Mouse (Mus musculus) erythroblast, adult 5-6 weeks (primary cell): Measurements from ENCODE around the gene Dpf3. TPM values are rescaled to one million over a fixed set of nuclear protein-coding genes. Genes with fewer than 3 reads are reported as not detected.

Source experiments
- ATAC-seq: replicated peaks from 2 replicates; pipeline ENCODE4 v1.8.0; 2016; ENCODE audit warnings: moderate number of reproducible peaks, mild to moderate bottlenecking, moderate TSS enrichment, inconsistent platforms; ENCODE audit not compliant: poor library complexity, low FRiP score, severe bottlenecking
- total RNA-seq, 2 experiments: library from RNA; stranded (forward) in 1 of 2; stranded (reverse) in 1 of 2; fragments of 150-400 nt in 1 of 2; fragments of 200-764, 138-1000 nt in 1 of 2; gene quantifications; 2 replicates each; pipeline versions ENCODE4 v1.2.3 to v1.2.4; 2015 to 2017; ENCODE audit warnings: low replicate concordance in 2 of 2

Gene Dpf3
- 29.2 and 45.1 TPM in 2 replicates for total RNA-seq (2015; ENCODE audit: low replicate concordance)
- 138 and 157 TPM in 2 replicates for total RNA-seq (2017; ENCODE audit: low replicate concordance)

DNA sequence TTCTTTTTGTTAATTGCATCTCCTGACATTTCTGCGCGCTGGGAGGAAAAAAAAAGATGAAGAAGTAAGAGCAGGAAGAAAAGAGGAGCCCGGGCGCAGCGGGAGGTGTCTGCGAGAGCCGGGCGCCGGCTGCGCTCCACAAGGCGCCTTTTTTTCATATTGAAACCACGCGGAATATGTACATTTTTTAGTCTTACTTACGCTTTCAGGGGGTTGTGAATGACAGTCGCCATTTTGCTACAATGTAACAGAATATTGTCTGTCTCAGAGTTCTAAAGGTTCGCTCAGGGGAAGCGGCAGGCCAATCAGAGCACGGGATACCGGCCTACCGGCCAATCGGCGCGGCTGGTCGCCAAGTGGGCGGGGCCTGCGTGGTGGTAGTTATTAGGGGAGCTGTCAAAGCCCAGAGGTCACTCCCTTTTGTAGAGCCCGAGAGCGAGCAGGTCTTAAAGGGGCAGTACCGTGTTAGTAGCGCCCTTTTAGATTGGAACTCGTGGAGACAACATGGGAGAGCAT, at the start of gene Dpf3:
Dpf3 (minus strand) TSS at position 241 of the 516 bp plus-strand sequence.
- peak; percentile 89 for ATAC-seq

DNA sequence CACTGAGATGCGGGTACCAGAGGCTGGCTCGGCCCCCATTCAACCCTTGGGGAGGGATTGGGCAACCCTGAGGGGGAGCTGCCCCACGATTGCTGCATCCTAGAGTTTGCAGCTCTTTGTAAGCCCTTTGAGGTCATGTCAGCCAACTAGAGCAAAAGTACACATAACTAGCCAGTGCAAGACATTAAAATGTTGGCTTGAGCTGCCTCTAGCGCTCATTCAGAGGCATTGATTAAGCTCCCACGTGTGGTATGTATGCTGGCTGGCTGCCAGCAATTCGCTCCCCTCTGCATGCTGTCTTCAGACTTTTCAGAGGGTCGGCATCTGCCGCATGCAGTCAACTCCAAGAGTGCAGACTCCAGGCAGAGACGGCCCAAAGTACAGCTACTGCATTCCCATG, 48.5 kb upstream of the Dpf3 start:
- ATAC-seq, result no peak

DNA sequence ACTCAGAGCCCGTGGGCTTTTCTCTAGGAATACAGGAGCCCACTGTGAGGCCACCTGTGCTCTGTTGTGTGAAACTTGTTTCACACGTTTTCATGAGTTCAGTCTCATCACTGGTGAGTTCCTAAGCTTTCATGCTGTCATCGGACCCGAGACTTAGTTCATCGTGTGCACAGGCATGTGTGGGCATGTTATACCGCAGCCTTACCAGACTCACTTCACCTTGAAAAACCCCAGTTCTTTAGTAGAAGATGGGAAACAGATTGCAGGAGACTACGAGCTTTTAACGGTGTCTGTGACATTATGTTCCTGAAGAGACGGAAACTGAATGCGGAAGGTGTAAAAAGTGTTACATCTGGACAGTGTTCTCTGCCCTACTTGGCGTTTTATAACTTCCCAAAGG, 47.9 kb upstream of the Dpf3 start:
- ATAC-seq, result no peak

DNA sequence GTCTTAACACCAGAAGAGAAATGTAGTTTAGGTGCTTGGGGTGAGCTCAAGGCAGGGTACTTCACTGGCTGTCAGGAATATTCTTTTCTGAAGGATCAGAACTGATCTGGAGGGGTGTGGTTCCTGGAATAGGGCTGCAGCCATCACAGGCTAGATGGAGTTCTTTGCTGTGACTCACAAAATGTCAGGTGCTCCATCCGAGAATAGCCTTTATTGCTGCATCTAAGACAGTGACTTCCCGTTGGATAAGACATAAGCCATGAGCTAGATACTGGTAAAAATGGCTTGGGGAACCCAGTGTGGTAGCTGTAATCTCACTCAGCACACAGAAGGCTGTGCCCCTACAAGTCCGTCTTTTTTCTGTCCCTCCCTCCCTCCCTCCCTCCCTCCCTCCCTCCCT, 46.7 kb upstream of the Dpf3 start:
- no peak for ATAC-seq

DNA sequence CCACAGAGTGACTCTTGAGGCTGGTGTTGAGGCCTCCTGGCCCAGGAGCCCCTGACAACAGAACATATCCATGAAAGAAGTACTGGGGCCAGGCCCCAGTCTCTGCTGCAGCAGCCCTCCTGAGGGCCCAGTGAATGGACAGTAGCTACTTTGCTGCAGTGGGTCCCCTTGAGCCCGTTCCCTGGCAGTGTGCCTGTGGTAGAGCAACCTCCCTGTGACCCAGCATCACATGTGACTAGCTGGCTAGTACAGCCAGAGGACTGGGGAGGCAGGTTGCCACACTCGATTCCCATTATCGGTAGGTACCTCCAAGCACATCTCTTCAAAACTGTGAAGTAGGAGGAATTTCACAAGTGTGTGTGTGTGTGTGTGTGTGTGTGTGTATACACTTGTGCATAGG, 45.5 kb upstream of the Dpf3 start:
- ATAC-seq, result no peak

DNA sequence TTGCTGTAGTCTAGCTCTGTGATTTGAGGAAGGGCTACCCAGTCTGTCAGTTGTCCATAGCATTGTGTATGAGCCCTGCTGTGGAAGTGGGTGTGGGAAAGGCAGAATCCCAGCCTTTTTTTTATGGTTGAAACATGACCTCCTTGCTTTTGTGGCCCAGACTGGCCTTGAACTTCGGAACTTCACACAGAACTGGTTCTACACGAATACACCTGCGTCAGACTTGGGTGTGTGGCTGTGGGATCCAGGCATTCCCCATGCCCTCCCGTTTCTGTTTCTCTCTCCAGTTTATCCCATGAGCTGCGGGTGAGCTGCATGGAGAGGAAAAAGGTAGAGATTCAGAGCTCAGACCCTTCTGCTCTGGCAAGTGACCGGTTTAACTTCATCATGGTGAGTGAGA, 44.5 kb upstream of the Dpf3 start:
- ATAC-seq, result no peak

DNA sequence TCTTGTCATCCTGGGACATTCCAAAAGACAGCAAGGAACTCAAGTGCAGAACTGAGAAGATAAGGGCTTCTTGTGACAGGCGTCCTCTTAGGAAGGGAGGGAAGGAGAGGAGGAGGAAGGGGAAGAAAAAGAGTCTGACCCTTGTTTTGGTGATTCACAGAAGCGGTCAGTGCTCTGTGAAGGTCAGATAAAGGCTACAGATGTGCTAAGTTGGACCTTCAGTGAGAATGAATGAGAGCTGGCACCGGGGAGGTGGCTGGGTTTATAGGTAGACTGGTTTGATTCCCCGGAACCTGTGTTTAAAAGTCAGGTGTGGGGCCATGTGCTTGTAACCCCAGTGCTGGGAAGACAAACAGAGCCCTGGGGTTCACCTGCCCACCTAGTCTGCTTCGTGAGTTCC, 41.1 kb upstream of the Dpf3 start:
- no peak for ATAC-seq

DNA sequence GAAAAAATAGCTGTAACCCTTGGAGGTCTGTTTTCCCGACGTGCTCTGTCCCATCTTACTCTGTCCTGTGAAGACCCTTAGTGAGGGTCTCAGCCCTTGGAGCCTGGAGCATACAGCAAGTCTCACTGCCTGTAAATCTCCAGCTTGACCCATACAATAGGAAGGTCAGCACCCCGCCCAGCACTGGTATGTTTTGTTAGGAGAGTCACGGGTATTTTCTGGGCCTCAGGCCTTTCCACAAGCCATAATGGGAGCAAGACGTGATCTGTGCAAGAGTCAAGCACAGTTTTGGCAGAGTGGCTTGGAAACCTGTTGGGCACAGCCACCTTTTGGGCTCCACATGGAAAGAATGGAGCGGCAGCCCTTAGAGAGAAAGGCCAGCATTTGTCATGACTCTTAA, 40.3 kb upstream of the Dpf3 start:
- ATAC-seq, result no peak

DNA sequence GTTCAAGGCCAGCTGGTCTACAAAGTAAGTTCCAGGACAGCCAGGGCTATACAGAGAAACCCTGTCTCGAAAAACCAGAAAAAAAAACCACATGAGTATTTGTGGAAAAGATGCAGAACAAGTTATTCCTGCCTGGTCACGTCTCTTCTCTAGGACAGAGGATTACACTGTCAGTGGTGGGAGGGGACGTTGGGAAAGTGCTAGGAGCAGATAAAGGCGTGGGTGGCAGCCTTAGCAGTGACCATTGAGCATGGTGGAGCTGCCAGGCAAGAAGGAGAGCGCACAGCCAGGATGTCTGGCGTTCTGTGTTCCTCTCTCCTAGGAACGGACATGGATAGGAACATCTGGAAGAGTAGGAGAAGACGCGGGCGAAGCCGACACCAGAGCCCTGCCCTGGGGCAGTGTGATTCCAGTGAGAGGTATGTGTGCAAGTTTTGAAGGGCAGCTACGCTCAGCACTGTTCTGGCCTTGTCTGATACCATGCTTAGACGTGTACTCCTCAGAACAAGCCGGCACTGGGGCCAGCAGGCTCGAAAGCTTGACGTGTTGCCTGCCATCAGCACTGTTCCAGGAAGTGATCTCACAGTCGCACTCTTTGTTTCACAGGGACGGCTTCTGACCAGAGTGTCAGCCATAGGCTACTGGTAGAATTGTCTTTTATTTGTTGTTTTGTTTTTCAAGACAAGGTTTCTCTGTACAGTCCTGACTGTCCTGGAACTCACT, 38.5 kb upstream of the Dpf3 start:
- no peak for ATAC-seq

DNA sequence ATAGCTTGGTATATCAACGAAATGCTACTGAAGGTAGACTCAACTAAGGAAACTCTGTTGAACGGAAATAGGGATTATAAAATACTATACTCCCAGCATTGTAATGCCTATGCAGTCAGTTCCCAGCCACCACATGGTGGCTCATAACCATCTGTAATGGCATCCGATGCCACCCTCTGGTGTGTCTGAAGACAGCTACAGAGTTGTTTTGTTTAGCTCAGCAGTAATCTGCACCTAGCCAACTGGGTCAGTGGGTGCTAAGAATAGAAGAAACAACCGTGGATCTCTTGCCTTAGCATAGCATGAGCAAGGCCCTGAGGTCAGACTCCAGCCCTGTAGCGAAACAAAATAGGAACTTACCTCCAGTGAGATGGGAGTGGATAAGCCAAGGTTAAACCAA, 36.8 kb upstream of the Dpf3 start:
- no peak for ATAC-seq

DNA sequence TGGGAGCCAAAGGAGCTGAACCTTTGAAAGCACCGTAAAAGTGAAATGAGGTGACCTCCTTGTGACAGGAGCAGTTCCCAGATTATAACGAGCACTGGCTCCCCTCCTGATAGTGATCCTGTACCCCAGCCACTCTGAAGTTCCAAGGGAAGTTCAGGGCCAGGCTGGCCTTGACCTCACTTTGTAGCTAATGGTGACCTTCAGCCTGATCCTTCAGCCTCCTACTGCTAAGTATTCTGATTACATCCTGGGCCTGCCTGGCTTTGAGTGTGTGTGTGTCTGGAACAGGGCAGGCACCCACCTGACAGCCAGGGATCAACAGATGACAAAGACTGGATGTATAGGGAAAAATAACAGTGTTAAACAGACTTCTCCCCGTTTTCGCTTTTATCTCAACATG, 36.4 kb upstream of the Dpf3 start:
- no peak for ATAC-seq

DNA sequence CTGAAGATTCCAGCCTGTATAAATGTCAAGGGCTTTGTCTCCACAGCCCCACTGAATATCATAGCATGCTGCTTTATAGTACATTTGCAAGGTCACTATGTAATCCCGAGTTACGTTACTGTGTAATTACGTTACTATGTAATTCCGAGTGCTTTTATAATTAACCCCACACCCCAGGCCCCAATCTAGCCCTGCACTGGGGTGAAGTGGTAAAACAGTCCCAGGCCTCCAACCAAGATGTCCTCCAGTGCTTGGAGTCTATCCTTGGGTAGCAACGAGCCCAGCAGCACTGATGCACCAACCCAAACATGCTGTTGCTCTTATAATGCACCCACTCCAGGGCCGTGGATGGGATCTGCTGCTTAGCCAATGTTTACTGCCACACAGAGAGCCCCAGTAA, 35.5 kb upstream of the Dpf3 start:
- no peak for ATAC-seq

DNA sequence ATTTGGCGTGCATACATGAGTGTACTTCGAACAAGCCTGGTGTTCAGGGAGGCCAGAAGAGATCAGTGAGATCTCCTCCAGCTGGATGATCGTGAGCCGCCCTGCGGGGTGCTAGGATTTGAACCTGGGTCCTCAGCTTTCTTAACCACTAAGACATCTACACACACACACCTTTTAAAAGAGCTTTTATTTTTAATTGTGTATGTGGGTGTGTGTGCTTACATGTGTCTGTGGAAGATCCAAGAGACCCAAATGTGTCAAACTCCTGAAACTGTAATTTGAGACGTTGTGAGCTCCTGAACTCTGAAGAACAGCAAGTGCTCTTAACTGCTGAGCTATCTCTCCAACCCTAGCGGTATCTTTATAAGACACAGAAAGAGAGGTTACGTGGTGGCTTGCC, 33.6 kb upstream of the Dpf3 start:
- no peak for ATAC-seq

DNA sequence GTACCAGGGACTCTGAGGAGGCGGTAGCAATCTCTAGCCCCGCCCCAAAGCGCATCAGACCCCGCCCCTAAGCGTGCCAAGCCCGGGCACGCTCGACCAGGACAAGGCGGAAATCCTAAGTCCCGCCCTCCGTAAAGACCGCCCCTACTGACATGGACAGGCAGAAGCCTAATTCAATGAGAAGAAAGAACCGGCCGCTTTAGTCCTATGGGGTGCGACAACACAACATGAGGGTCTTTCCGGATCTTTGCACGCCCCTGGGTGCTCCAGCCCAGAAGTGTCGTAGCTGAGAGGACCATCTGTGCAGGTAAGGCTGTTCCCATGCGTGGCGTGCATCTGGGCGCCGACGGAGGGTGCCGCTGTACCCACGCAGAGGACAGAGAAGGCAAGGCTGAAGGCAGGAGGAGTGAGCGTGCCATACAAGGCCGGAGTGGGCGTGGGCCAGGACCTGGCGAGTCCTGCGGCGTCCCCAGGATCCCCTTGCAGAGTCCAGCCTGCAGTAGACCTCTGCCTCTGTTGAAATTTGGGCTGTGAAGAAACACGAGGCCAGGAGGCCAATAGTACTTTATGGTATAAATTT, 32.9 kb upstream of the Dpf3 start, which contains the start of gene Dcaf4:
Dcaf4 (plus strand) TSS at position 156 of the 580 bp plus-strand sequence.
- peak; percentile 95 for ATAC-seq

DNA sequence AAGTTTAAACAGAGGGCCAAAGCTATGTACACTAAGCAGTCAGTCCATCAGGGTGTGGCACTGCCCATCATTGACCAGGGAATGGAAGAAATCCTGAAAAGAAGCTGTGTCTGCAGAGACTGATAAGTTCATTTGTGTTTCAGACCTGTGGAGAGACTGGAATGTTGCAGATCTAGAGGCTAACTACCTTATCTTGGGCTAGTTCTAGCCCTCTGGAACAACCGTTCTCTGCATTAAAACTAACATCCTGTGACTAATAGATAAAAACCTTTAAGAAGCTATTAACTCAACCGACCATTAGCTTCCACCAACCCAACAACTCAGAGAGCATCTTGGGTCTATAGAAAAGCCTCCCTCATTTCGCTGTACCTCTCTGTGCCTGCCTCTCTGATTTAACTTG, 30.1 kb upstream of the Dpf3 start:
- no peak for ATAC-seq

DNA sequence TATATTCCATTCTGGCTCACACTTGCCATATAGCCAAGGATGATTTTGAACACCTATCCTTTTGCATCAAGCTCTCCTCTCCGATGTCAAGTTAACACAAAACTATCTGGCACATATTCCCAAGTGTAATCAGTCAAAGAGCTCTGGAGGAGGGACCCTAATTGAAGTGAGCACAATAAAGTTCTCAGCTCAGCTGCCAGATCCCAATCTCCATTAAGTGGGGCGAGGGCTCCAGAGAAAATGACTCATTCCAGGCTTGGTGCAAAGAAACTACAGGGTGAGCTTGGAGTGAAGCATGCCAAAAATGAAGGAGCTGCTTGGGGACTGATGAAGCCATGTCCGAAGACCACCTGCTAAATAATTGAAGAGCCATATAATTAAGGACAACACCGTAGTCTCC, 26.7 kb upstream of the Dpf3 start:
- no peak for ATAC-seq

DNA sequence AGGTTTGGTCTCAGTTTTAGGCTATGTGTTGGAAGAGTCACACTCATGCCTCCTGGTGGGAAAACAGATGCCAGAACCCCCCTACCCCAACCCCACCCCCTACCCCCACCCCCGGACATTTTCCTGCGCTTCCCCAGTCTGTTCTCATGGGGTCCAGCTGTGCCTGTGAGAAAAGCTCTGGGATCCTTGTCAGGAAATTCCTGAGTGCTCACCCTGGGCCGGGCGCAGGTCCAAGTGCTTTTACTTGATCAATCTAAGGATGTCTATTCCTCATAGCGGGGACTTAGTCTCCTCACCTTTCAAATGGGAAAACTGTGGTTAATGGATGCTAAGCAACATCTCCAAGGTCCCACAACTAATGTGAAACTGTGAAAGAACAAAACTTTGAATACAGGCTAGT, 25.7 kb upstream of the Dpf3 start:
- ATAC-seq, result no peak

DNA sequence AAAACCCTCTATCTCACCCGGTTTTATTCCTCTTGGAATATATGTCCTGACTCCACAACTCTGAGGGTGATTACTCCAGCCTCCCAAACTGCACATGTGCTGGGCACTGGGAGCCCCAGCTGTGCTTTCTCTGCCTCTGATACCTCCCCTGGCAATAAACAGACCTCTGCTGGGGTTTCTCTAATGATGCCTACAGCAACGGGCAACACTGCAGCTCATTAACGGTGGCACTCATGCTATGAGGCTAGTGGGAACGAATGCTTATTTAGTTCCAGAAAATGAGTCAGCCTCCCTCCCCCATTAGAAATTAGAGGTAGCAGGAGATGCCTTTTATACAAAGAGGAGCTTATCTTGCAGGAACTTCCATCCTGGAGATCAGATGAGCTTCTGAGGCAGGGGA, 25.3 kb upstream of the Dpf3 start:
- no peak for ATAC-seq

DNA sequence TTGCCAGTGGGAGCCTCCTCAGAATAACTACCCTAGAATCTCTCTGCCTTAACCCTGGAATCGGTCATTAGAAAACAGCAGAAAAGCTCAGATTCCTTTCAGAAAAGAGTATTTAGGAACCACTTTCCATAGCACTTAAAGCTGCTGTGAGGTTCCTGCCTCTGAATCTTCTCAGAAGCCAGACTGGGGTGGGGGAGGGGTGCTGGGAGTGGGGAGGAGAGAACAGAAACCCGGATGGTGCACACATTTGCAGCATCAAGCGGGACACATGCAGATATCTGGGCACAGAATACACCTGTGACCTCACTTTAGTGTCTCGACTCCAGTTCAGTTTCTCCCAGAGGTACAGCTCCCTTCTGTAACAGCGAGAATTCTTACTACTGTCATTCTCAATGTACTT, 23.1 kb upstream of the Dpf3 start:
- ATAC-seq, result no peak

DNA sequence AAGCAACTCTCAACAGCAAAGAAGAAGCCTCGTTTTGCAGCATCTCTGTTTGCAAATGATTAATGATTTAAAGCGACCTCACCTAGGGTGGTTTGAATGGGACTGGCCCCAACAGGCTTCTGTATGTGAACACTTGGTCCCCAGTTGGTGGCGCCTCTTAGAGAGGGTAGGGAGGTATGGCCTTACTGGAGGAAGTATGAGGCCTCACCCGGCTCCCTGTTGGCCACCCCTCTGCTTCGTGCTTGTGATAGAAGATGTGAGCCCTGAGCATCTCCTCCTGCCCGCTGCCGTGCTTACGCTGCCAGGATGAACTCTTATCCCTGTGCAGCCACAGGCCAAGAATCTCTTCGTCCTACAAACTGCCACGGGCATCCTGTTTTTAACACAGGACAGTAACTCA, 19.0 kb upstream of the Dpf3 start:
- no peak for ATAC-seq

DNA sequence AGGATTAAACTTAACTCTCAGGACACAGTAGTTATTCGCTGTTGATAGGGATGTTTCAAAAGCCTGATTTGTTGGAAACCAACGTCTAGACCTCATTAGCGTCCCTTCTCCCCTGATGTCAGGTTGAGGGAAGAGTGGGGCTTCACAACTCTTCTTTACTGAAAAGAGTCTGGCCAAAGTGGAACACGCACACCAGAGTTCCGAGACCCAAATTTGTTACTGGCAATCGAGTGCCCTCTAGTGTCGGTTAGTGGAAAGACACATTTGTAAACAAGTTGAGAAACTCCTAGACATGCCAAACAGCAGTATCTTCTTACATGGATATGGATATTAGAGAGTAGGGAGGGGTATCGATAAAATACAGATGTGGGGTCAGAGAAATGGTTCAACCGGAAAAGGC, 14.7 kb upstream of the Dpf3 start:
- peak; percentile 87 for ATAC-seq

DNA sequence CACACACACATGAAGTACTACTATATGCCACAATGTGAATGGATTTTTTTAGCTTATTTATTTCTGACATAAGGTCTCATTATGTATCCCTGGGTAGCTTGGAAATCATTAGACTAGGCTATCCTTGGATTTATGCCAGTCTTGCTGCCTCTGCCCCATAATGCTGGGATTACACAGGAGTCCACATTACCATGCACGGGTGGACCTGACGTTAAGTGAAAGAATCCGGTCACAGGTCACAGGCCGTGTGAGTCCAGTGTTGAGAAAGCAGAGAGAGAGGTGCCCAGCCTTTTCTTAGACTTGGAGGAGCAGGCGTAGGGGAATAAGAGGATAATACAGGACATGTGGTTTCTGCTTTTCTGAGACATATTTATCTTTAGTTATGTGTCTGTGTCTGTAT, 11.7 kb upstream of the Dpf3 start:
- ATAC-seq, result no peak
